Mouse (Mus musculus): ENCODE results near the gene Psmc3. TPM values are rescaled to one million over a fixed set of nuclear protein-coding genes. Genes with fewer than 3 reads are reported as not detected.
"Not testable (repeated sequence)": the region's sequence is repeated elsewhere in the genome, so short reads cannot be mapped to it uniquely, and the experiment has no call there.

The Psmc3 gene
- 100 to 1,000 TPM; 209 to 211 TPM for total RNA-seq (2021)
- long read RNA-seq, experiment 1, transcript Psmc3-202 (12 exons, 1,636 nt), result major isoform, 499 of 540 reads
- long read RNA-seq, experiment 1, partial matches to known transcripts, result 20 of 540 reads
- long read RNA-seq, experiment 1, other reads (novel, unspliced or antisense), result 21 of 540 reads
- long read RNA-seq, experiment 2, transcript Psmc3-202 (12 exons, 1,636 nt), result major isoform, 338 of 383 reads
- long read RNA-seq, experiment 2, partial matches to known transcripts, result 31 of 383 reads
- long read RNA-seq, experiment 2, other reads (novel, unspliced or antisense), result 13 of 383 reads

DNA sequence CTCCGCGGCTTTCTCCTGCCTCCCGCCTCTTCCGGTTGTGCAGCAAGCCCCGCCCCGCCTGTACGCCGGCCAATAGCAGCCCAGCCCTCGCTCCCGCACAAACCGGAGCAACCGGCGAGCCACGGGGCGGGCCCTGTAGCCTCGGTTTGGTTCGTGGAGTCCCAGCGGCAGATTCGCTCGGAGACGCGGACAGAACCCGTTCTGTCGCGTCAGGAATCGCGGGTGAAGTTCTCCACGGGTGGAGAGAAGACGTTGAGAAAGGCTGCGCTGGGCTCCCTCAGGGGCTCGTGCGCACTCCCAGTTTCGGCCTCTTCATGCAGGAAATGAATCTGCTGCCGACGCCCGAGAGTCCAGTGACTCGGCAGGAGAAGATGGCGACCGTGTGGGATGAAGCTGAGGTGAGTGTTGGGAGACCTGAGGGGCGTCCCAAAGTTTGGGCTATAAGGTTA is at the start of gene Psmc3:
Psmc3 (plus strand) TSS at position 76 of the 449 bp plus-strand sequence.
- intact Hi-C loops (cut with DNase I), result no loop called here
- peak; percentile 98 to 99 for DNase-seq

DNA sequence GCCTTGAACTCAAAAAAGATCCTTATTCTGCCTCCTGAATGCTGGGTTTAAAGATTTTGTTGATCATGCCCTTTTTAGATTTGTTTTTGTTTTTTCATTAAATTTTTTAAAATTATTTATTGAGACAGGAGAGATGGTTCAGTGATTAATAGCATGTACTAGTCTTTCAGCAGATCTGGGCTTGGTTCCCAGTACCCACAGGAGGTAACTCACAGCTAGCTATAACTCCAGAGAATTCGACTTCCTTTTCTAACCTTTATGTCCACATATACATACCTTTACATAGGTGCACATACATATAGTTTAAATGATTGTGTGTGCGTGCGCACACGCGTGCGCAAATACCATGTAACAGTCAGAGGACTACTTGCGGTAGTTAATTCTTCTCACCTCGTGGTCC is 45.3 kb upstream of the Psmc3 start:
- DNase-seq, result no peak
- intact Hi-C loops (cut with DNase I), result no loop called here

DNA sequence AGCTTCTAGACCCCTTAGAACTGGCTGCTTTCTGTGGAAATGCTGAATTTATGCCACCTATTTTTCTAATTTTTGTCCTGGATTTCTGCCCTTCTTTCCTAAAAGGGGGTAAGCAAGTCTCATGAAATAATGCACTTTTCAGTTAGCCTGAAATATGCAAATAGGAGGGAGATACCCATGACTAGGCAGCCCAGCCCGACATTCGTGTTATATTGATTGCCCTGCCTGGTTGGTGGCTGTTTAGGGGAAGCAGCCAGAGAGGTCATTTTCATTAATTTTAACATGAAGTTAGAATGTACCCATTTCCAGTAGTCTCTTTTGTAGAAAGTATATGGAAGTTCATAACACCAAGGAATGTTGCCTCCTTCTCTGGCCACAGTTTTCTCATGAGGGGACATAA is 39.9 kb upstream of the Psmc3 start:
- intact Hi-C loops (cut with DNase I), result no loop called here
- no peak for DNase-seq

DNA sequence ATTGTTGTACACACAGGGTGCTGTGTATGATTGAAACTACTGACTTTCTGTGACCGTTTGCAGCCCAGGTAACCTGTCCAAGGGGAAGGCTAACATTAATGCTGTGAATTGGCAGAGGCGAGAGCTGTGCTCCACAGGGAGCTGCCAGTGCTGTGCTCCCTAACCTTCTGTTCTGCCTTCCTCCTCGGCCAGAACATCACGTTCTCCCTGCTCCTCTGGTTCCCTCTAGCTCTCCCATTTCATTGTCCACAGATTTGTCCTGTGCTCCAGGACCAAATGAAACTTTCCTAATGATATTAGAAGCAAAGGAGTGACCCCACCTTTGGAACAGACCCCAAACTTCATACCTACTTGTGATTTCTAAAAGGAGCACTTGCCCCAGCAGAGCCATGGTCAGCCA is 38.4 kb upstream of the Psmc3 start:
- intact Hi-C loops (cut with DNase I), result loop anchor here (5.0 kb wide), 1 partner anchor 73 kb away; the partner anchor contains the start of gene Celf1
- no peak for DNase-seq

DNA sequence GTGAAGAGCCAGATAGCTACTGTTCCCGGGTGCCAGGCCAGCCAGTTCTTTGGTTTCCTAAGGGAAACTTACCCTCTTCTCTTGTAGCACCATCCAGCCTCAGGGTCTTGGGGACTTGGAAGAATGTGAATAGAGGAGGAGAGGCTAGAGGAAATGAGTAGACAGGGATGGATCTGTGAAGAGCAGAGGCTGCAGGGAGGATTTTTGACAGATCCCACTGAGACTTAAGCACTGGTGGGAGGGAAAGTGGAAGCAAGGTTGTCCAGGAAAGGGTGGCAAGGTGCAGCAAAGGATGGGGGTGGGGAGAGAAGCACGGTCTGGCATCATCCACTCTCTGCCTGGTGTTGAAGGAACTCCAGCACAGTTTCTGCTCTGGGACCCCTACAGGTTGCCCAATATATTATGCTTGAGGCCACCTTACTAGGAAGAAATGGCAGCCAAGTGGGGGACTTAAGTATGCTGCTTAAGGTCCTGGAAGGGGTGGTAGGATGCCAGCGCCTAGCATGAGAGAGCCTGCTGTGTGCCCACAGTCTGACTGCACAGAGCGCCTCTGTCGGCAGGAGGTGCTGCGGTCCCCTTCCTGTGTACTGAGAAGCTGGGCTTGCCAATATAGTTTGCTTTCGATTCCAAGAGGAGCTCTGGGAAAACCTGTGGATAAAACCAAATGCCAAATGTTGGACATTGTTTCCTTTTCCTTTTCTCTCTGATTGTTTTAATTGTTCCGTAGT is 35.6 kb upstream of the Psmc3 start:
- DNase-seq, result peak; percentile 32 to 50
- intact Hi-C loops (cut with DNase I), result loop anchor here (2.0 to 5.0 kb wide), 2 partner anchors 43 to 76 kb away; partner anchors contain the start of gene Celf1

DNA sequence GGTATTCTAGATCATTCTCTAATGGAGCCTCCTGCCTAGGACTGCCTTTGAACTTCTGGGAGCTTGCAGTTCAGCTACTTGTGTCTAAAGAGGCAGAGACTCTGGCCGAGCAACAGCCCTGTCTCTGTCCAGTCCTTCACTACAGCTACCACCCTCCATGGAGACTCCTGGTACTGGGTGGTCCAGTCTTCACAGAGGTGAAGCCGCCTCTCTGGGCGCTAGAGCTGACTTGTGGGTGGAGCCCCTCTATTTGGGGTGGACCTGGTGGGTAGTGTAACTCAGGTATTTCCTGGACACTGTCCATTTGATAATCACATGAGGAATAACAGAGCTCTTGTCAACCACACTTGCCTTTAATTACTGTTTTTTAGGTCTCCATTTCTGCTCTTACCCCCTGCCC is 33.9 kb upstream of the Psmc3 start:
- intact Hi-C loops (cut with DNase I), result loop anchor here (2.0 to 5.0 kb wide), 2 partner anchors 41 to 78 kb away; partner anchors contain the start of gene Celf1
- DNase-seq, result no peak

DNA sequence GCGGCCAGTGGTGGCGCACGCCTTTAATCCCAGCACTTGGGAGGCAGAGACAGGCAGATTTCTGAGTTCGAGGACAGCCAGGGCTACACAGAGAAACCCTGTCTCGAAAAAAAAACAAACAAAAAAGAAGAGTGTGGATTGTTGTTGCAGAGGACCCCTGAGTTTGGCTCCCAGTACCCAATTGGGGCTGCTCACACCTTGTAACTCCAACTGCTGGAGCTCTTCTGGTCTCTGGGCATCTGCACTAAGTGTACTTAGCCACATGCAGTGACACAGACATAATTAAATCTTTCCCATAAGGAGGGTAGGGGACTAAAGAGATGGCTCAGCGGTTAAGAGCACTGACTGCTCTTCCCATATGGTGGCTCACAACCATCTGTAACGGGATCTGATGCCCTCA is 31.5 kb upstream of the Psmc3 start:
- DNase-seq; intact Hi-C loops (cut with DNase I): not testable (repeated sequence)

DNA sequence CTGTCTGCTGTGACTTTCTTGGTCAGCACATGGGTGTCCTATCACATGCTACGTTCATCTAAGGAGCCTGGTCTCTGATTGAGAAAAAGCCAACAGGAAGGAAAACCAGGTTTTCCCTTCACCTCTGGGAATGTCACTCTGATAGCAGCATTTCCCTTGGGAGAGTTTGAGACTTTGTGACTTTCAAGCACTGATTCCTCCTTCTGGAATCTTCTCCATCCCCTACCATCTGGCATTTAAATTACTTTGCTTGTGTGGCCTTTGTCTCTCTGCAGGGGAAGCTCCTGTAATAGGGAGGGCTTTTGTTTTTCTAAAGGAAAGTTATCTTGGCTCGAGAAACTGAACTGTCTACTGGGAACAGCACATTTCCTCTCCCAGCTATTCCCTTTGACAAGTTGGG is 30.7 kb upstream of the Psmc3 start:
- intact Hi-C loops (cut with DNase I), result no loop called here
- DNase-seq, result no peak

DNA sequence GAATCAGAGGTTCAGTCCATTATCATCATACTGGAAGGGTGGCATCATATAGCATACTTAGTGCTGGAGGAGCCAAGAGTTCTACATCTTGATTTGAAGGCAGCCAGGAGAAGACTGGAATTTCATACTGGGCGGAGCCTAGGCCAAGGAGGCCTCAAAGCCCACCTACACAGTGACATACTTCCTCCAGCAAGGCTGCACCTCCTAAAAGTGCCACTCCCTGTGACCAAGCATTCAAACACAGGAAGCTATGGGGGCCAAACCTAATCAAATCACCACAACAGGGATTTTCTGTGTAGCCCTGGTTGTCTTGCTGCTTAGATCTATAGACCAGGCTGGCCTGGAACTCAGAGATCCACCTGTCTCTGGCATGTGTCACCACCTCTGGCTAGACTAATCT is 29.9 kb upstream of the Psmc3 start:
- intact Hi-C loops (cut with DNase I), result no loop called here

DNA sequence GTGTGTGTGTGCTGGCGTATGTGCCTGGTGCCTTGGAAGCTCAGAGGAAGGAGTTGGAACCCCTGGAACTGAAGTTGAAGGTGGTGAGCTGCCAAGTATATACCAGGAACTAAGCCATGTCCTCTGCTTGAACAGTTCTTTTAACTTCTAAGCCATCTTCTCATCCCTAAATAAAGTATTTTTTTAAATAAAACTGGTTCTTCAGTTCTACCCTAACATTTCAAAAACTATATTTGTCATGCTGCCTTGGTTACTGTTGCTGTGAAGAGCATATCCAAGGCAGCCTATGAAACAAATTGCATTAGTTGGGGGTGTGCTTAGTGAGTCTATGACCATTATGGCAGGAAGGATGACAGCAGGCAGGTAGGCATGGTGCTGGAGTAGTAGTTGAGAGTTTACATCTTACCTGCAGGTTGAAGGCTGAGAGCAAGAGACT is 28.7 kb upstream of the Psmc3 start:
- intact Hi-C loops (cut with DNase I), result no loop called here
- no peak for DNase-seq

More for the DNA sequence above, 29.9 kb upstream of the Psmc3 start:
- DNase-seq, result no peak

DNA sequence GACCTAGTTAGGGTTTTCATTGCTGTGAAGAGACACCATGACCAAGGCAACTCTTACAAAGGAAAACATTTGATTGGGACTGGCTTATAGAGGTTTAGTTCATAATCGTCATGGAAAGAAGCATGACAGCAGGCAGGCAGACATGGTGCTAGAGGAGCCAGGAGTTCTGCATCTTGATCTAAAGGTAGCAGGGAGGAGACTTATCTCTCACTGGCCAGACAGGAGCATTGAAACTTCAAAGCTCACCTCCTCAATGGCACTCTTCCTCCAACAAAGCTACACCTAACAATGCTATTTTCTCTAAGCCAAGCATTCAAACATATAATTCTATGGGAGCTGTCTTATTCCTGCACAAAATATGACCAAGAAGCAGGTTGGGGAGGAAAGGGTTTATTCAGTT is 27.3 kb upstream of the Psmc3 start:
- intact Hi-C loops (cut with DNase I), result no loop called here
- DNase-seq, result no peak

DNA sequence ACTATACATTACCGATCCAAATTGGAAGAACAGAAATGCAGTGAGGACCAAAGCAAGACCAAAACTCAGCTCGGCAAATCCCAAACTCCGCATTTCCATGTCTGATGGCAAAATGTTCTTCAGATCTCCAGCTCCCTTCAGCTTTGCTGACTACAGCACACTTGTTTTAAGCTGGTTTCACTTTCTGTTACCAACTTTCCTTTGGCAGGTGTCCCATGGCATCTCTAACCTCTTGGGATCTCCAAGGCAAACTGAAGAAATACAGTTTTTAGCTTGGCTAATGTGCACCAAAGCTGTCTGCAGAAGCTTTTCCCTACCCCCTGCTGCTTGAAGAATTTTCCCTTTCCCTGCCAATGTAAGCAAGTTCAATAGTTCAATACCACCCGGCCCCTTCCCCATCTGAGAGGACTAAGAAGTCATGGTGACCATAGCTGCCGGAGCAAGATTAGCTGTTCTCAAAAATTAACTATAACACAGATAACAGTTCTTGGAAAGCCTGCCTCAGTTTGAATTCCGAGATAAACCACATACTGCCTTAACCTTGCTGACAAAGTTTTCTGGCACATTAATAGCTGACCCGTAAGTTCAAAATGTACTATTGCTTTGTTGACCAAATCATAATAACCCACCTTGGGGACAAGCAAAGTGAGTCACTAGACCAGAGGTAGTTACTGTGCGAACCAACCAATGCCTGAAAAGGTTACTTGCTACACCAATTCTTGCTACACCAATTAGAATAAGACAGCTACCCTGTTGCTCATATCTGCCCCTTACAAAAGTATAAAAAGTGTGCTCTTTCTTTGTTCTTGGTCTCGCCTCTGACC is 26.2 kb upstream of the Psmc3 start:
- peak in 1 of 2 experiments; percentile 45 for DNase-seq
- intact Hi-C loops (cut with DNase I), result no loop called here

DNA sequence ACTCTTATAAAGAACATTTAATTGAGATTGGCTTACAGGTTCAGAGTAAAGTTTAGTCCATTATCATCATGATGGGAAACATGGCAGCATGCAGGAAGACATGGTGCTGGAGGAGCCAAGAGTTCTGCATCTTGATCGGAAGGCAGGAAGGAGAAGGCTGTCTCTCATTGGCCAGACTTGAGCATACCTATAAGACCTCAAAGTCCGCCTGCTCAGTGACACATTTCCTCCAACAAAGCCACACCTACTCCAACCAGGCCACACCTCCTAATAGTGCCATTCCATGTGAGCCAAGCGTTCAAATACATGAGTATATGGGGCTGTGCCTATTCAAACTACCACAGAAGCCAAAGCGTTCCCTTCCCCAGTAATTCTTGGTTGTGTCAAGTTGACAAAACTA is 22.6 kb upstream of the Psmc3 start:
- intact Hi-C loops (cut with DNase I), result no loop called here

DNA sequence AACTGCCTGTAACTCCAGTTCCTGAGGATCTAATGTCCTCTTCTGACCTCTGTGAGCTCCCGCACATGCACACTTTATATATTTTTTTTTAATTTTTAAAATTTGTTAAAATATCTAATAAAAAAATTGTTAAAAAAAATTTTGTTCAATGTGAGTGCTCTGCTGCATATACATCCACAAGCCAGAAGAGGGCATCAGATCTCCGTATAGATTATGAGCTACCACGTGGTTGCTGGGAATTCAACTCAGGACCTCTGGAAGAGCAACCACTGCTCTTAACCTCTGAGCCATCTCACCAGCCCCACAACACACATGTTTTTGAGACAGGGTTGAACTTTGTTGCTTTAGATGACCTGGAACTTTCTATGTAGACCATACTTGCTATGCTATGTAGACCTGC is 20.8 kb upstream of the Psmc3 start:
- DNase-seq, result no peak
- intact Hi-C loops (cut with DNase I), result no loop called here

More for the DNA sequence above, 22.6 kb upstream of the Psmc3 start:
- no peak for DNase-seq

DNA sequence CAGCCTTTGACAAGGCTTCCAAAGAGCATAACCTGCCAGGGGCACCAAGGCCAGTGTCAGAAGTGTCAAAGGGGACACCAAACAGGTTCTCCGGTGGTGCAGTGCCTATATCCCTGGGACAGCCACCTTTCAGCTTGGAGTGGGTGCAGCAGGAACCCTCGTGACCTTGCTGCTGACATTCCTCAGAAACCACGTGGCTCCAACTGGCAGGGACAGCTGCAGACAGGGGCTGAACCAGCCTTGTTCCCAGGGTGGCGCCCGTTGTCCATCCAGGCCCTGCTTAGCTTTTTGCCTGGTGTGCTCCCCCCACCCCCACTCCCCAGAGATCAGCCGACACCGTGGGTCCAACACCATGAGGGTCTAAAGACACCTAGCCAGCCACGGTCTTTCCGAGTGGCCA is 18.4 kb upstream of the Psmc3 start, which contains the start of gene Rapsn:
Rapsn (plus strand) TSS at position 236 of the 400 bp plus-strand sequence.
- peak; percentile 40 to 62 for DNase-seq
- intact Hi-C loops (cut with DNase I), result no loop called here

DNA sequence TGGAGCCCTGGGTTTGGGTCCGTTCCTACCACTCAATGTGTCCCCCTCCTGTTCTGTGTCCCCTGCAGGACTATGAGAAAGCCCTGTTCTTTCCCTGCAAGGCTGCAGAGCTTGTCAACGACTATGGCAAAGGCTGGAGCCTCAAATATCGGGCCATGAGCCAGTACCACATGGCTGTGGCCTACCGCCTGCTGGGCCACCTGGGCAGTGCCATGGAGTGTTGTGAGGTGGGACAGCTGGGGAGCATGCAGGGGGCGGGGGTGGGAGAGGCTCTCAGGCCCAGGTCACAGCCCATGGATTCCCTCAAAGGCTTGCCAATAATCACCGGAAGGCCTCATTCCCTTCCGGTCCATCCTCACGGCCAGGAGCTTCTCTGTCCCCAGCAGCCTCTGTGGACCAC is 12.0 kb upstream of the Psmc3 start:
- no peak for DNase-seq
- intact Hi-C loops (cut with DNase I), result loop anchor here (5.0 kb wide), 1 partner anchor 249 kb away; no protein-coding TSS in a partner anchor

DNA sequence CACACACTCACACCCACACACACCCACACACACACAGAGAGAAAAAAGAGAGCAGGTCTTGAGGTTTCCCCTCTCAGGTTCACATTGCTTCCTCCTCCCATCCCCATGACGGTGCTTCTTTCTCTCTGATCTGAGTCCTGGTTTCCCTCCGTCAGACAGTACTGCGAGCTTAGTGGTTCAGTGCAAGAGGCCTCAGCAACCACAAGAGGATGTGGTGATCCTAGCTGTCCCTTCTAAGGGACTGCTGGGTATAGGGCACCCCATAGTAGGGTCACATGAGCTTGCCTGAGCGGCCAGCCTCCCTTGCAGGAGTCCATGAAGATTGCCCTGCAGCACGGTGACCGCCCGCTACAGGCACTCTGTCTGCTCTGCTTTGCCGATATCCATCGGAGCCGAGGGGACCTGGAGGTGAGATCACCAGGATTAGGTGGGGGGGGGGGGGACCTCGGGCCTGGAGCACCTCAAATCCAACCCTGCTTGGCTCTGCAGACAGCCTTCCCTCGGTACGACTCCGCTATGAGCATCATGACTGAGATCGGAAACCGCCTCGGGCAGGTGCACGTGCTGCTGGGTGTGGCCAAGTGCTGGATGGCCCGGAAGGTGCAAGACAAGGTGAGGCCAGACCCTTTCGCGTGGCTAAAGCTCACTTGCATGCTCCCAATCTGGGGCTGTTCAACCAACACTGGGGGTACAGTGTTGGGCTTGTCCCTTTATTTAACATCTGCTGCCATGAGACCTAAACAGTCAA is 11.0 kb upstream of the Psmc3 start:
- intact Hi-C loops (cut with DNase I), result loop anchor here (5.0 kb wide), 1 partner anchor 251 kb away; no protein-coding TSS in a partner anchor
- DNase-seq, result no peak

DNA sequence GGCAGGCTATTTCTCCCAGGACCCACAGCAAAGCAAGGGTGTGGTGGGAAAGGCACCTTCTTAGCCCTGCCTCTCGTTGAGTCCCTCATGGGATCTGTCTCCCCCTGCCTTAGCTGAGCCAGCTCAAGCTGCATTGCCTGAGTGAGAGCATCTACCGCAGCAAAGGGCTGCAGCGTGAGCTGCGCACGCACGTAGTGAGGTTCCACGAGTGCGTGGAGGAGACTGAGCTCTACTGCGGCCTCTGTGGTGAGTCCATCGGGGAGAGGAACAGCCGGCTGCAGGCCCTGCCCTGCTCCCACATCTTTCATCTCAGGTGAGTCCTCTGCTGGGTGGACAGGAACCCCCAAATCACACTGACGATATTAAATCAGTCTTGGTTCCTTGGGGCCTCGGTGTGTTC is 9.1 kb upstream of the Psmc3 start:
- intact Hi-C loops (cut with DNase I), result loop anchor here (5.0 kb wide), 1 partner anchor 252 kb away; no protein-coding TSS in a partner anchor
- no peak for DNase-seq

DNA sequence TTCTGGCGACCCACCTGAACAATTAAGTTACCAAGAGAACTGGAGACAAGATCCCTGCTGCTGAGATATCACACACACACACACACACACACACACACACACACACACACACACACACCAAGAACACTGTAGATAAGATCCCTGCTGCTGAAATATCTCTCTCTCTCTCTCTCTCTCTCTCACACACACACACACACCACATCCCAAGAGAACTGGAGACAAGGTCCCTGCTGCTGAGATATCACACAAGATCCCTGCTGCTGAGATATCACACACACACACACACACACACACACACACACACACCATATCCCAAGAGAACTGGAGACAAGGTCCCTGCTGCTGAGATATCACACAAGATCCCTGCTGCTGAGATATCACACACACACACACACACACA is 8.0 kb upstream of the Psmc3 start:
- intact Hi-C loops (cut with DNase I); DNase-seq: not testable (repeated sequence)

DNA sequence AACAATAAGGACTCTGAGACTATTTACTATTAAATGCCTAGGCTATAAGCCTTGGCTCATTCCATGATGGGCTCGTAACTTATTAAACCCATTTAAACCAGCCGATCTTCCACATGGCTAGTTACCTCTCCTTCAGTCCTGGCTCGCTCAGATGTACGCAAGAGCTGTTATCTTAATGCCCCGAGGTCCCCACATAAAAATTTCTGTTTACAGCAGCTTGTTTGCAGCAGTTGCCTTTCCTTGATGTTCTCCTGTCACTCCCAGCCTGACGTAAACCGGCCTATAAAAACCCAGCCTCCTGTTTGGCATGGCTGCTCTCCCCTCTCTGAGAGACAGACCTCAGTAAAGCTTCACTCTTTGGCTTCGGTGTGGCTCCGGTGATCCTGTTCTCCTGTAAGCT is 6.5 kb upstream of the Psmc3 start:
- DNase-seq, result no peak
- intact Hi-C loops (cut with DNase I), result no loop called here
